Mouse (Mus musculus): ENCODE results near the gene Ckb. TPM values are rescaled to one million over a fixed set of nuclear protein-coding genes. Genes with fewer than 3 reads are reported as not detected.

Gene Ckb
- total and polyA plus RNA-seq, 3 experiments: 0.08 TPM; not detected in 2

DNA sequence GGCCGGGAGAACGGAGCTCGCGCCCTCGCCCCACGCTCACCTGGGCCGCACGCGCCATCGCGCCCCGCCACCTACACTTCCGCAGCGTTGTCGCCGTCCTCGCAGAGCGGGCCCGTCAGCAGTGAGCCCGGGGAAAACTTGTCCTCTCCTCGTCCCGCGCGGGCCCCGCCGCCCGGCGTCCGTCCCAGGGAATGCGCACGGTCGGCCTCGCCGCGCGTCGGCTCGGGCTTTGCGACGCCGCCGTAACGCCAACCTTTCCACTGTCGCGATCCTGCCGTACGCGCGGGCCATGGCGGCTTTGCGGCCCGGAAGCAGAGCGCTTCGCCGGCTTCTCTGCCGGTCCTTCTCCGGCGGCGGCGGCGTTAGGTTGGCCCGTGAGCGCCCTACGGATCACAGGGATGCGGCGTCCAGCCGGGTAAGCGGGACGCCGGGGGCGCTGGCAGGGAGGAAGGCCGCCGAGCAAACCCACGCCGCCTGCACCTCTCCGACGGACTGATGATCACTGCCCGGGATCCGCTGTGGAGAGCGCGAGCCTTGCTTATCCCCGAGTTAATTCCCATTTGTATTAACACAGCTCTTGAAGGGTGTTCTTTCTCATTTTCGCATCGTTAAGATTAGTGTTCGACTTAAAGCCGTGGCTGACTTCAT is 41.0 kb upstream of the Ckb start, which contains the start of the genes Bag5 and Apopt1:
Bag5 (minus strand) TSS at position 254 of the 648 bp plus-strand sequence.
Apopt1 (plus strand) TSS at position 258 of the 648 bp plus-strand sequence.
- H3K79me2 ChIP-seq (ENCODE audit: control insufficient read depth, insufficient read depth, low read length, poor library complexity): peaks cover 39% of the 10 kb centered on the region
- H3K4me3 ChIP-seq (ENCODE audit: control insufficient read depth in 1 of 2, insufficient read depth in 1 of 2, low read depth in 2 of 2, low read length in 2 of 2): peak within 1 kb of the TSS; percentile 87 to 99
- H3K36me3 ChIP-seq (ENCODE audit: control insufficient read depth in 1 of 2, insufficient read depth in 2 of 2, low read length in 2 of 2): peaks cover 5 to 12% of the 10 kb centered on the region in 2 experiments
- no peaks in the 10 kb centered on the region for H3K9me3 ChIP-seq (replicated peaks; ENCODE audit: insufficient read depth, low read length)
- peak within 1 kb of the TSS; percentile 63 for H3K27ac ChIP-seq (ENCODE audit: control insufficient read depth, low read depth, low read length)
- H3K9ac ChIP-seq (ENCODE audit: control insufficient read depth, low read depth, low read length, poor library complexity, severe bottlenecking): peak within 1 kb of the TSS; percentile 97
- peaks cover 0 to 13% of the 10 kb centered on the region in 2 experiments; a peak in 3 of 4 replicates for H3K4me1 ChIP-seq (ENCODE audit: control insufficient read depth in 1 of 2, insufficient read depth in 2 of 2, low read length in 2 of 2)
- no peaks in the 10 kb centered on the region for H3K27me3 ChIP-seq (ENCODE audit: control insufficient read depth in 1 of 2, insufficient read depth in 2 of 2, low read length in 2 of 2)
- TF ChIP-seq NELFE (IDR thresholded peaks at IDR 0.05; ENCODE audit: low read depth, low read length): peak; percentile 89
- peak; percentile 83 for TF ChIP-seq POLR2AphosphoS2 (IDR thresholded peaks at IDR 0.05; ENCODE audit: low read length)
- peak; percentile 37; the same call in 1 of the 2 replicates for TF ChIP-seq TBP (IDR thresholded peaks at IDR 0.05; ENCODE audit: low read depth, low read length)
- peak; percentile 31; the same call in 1 of the 2 replicates for TF ChIP-seq BHLHE40 (IDR thresholded peaks at IDR 0.05; ENCODE audit: borderline replicate concordance, low read depth, low read length)
- TF ChIP-seq NRF1 (IDR thresholded peaks at IDR 0.05; ENCODE audit: insufficient read depth, low read depth, low read length, poor library complexity, severe bottlenecking): peak; percentile 55; the same call in 1 of the 2 replicates
- no peak for TF ChIP-seq CHD1 (IDR thresholded peaks at IDR 0.05; ENCODE audit: low read depth, low read length)
- no peak for TF ChIP-seq CTCF (IDR thresholded peaks at IDR 0.05 in 2 of 3, conservative IDR thresholded peaks at IDR 0.05 in 1 of 3; ENCODE audit: control insufficient read depth in 1 of 3, insufficient read depth in 1 of 3, low read depth in 2 of 3, low read length in 3 of 3, poor library complexity in 1 of 3, severe bottlenecking in 1 of 3)
- TF ChIP-seq GABPA (IDR thresholded peaks at IDR 0.05; ENCODE audit: low read depth, low read length): no peak; the same call in 1 of the 2 replicates
- 0 out of 2 replicates have a peak, but pooled peaks have one; percentile 14 for TF ChIP-seq MEF2A (IDR thresholded peaks at IDR 0.05; ENCODE audit: extremely low read depth, insufficient replicate concordance, low read depth, low read length, poor library complexity, severe bottlenecking)
- peak; percentile 83 to 97 for TF ChIP-seq POLR2A (IDR thresholded peaks at IDR 0.05; ENCODE audit: control insufficient read depth in 1 of 2, insufficient read depth in 1 of 2, low read depth in 1 of 2, low read length in 2 of 2, poor library complexity in 1 of 2)
- 0 out of 2 replicates have a peak, but pooled peaks have one; percentile 65 for TF ChIP-seq UBTF (IDR thresholded peaks at IDR 0.05; ENCODE audit: borderline replicate concordance, insufficient read depth, low read depth, low read length)
- TF ChIP-seq MAFK (IDR thresholded peaks at IDR 0.05; ENCODE audit: borderline replicate concordance, low read depth, low read length): 0 out of 2 replicates have a peak, but pooled peaks have one; percentile 10
- TF ChIP-seq SIN3A (IDR thresholded peaks at IDR 0.05; ENCODE audit: low read length): peak; percentile 98
- peak; percentile 51; the same call in 1 of the 2 replicates for TF ChIP-seq ETS1 (IDR thresholded peaks at IDR 0.05; ENCODE audit: low read depth, low read length)
- peak; percentile 95 for TF ChIP-seq HCFC1 (IDR thresholded peaks at IDR 0.05; ENCODE audit: low read depth, low read length)
- TF ChIP-seq USF2 (IDR thresholded peaks at IDR 0.05; ENCODE audit: borderline replicate concordance in 1 of 2, insufficient read depth in 1 of 2, low read depth in 1 of 2, low read length in 2 of 2): no peak
- peak; percentile 58; the same call in 1 of the 2 replicates for TF ChIP-seq ZMIZ1 (IDR thresholded peaks at IDR 0.05; ENCODE audit: low read depth, low read length)
- TF ChIP-seq E2F4 (IDR thresholded peaks at IDR 0.05; ENCODE audit: borderline replicate concordance, low read depth, low read length): no peak
- peak; percentile 89 for TF ChIP-seq MXI1 (IDR thresholded peaks at IDR 0.05; ENCODE audit: low read depth, low read length)
- TF ChIP-seq CHD2 (IDR thresholded peaks at IDR 0.05; ENCODE audit: low read length): no peak
- TF ChIP-seq MYB (IDR thresholded peaks at IDR 0.05; ENCODE audit: low read depth, low read length): no peak
- TF ChIP-seq ELF1 (IDR thresholded peaks at IDR 0.05; ENCODE audit: low read depth, low read length): peak; percentile 93
- TF ChIP-seq MAX (IDR thresholded peaks at IDR 0.05; ENCODE audit: low read length): peak; percentile 68
- peak; percentile 98 for TF ChIP-seq TCF12 (IDR thresholded peaks at IDR 0.05; ENCODE audit: low read depth, low read length)
- peak; percentile 23; the same call in 1 of the 2 replicates for TF ChIP-seq USF1 (IDR thresholded peaks at IDR 0.05; ENCODE audit: low read depth, low read length)
- 0 out of 2 replicates have a peak, but pooled peaks have one; percentile 0 for TF ChIP-seq MYC (IDR thresholded peaks at IDR 0.05; ENCODE audit: low read depth, low read length)
- no peak for TF ChIP-seq ZKSCAN1 (IDR thresholded peaks at IDR 0.05; ENCODE audit: low read depth, low read length)
- TF ChIP-seq KAT2A (conservative IDR thresholded peaks at IDR 0.05; ENCODE audit: low read depth, low read length): peak; percentile 92
- peak; percentile 53; the same call in 1 of the 2 replicates for TF ChIP-seq MAZ (IDR thresholded peaks at IDR 0.05; ENCODE audit: low read depth, low read length)
- 0 out of 2 replicates have a peak, but pooled peaks have one; percentile 31 for TF ChIP-seq RCOR1 (IDR thresholded peaks at IDR 0.05; ENCODE audit: low read depth, low read length)
- peak; percentile 91 for DNase-seq (ENCODE audit: low read depth, low spot score)
